Mouse (Mus musculus): ENCODE measurements around the gene Katnbl1. TPM values are rescaled to one million over a fixed set of nuclear protein-coding genes. Genes with fewer than 3 reads are reported as not detected.

Katnbl1 gene
- total RNA-seq, 2 experiments from 2014 or later: 11.8 to 13.4 TPM

DNA sequence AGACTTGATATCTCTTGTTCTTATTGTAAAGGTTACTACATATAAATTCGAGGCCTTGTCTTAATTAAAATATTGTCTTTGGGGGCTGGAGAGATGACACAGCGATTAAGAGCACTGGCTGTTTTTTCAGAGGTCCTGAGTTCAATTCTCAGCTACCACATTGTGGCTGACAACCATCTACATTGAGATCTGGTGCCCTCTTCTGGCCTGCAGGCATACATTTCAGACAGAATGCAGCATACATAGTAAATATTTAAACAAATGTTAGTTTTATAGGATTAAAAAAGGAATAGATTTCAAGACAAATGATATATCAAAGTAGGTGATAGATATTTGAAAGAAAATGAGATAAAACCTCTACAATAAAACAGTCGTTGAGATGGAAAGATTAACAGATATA, 81.5 kb downstream of the Katnbl1 start:
- DNase-seq (ENCODE audit: low spot score in 2 of 2): no peak

Other genes with a start within 250 kb of the Katnbl1 start
- not detected for gene Olfr1316, start 244.2 kb upstream of the Katnbl1 start, total RNA-seq (2021)
- not detected for gene Olfr1317, start 238.9 kb upstream of the Katnbl1 start, total RNA-seq (2021)
- gene Olfr1318, start 225.0 kb upstream of the Katnbl1 start, total RNA-seq (2021): not detected
- gene Lpcat4, start 139.7 kb upstream of the Katnbl1 start, total RNA-seq (2021): 100 to 1,000 TPM; 141 to 158 TPM
- not detected for gene Nutm1, start 119.9 kb upstream of the Katnbl1 start, total RNA-seq (2021)
- 10 to 100 TPM; 48.6 to 56.9 TPM for gene Nop10, start 117.3 kb upstream of the Katnbl1 start, total RNA-seq (2021)
- 100 to 1,000 TPM; 115 to 123 TPM for gene Slc12a6, start 113.4 kb upstream of the Katnbl1 start, total RNA-seq (2021)
- 1 to 10 TPM; 2.8 to 3.5 TPM for gene Gm21985, start 112.9 kb upstream of the Katnbl1 start, total RNA-seq (2021)
- gene Emc4, start 11.2 kb upstream of the Katnbl1 start, total RNA-seq (2021): 100 to 1,000 TPM; 149 to 162 TPM
- 10 to 100 TPM; 49.8 to 51.8 TPM for gene Emc7, start 75.8 kb downstream of the Katnbl1 start, total RNA-seq (2021)
- 1 to 10 TPM; 1.1 to 2.3 TPM for gene Chrm5, start 101.6 kb downstream of the Katnbl1 start, total RNA-seq (2021)
- 1 to 10 TPM; 9.7 to 9.9 TPM for gene Aven, start 113.8 kb downstream of the Katnbl1 start, total RNA-seq (2021)

Measured in left cerebral cortex, adult 18-20 months (tissue).